Mouse (Mus musculus) embryonic stem cell, embryonic (primary cell): ENCODE measurements around the gene Pif1.

Source experiments
- CTCF ChIA-PET, 4 experiments: fragments of 300-600 bp in 2 of 4; fragments of 350-600 bp in 2 of 4; sonication (Branson Sonifier 250); formaldehyde crosslinking; loops; one replicate each; lab custom pipeline; 2022; ENCODE audit warnings: inconsistent platforms in 2 of 4; lab: Charles Lee
- POLR2A ChIA-PET, 4 experiments: fragments of 300-600 bp in 2 of 4; fragments of 350-600 bp in 2 of 4; sonication (Branson Sonifier 250); formaldehyde crosslinking; loops; one replicate each; lab custom pipeline; 2022; ENCODE audit warnings: antibody characterized with exemption in 4 of 4, inconsistent platforms in 1 of 4; lab: Charles Lee

Pif1 gene

GRCm38 (mm10) chr9:65630631-65631353, 43.8 kb downstream of the Pif1 start:
- POLR2A ChIA-PET, result interaction anchor here (0.6 to 23.9 kb wide), 51 partner anchors 9 to 1078 kb away, joined by 3 to 590 read pairs (median 5); partner anchors contain the start of genes Oaz2 (in 1 of the 4), Pif1 (in 1 of the 4), Plekho2 (in 1 of the 4) and Zfp609 (in 1 of the 4)
- CTCF ChIA-PET, result interaction anchor here (0.6 to 4.9 kb wide), 11 partner anchors 8 to 1754 kb away, joined by 3 to 35 read pairs (median 4); no protein-coding TSS in a partner anchor

DNA sequence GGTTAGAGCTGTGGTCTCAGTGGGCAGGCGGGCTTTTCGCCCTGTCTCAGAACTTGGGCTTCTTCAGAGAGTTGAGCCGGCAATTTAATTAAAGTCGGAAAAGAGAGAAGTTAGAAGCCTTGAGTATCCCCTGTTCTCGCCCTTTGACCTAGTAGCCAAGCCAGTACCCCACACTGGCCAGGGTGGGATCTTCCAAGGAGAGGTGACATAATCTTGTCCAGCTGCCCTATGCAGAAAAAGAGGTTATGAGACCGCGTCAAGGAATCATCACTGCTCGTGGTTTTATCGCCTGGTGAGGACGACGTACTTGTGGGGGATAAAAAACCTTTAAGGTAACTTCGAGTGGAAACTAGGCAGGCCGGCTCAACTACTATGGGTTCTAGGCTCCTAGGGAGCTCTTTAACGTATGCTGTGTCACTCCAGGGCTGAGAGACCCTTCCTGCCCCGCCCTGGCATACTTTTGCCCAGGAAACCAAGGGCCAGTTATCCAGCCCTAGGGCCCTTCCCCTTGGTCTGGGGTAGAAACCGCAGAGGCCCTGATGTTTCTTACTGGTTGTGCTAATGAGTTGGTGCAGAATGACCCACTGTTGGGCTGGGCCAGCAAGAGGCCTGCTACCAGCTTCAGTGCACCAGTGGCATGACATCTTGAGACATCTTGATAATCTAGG, 44.5 kb downstream of the Pif1 start:
- ChIA-PET CTCF (interaction anchor here in 3 of 4 experiments (0.9 to 4.9 kb wide), 9 partner anchors 9 to 38 kb away, joined by 3 to 35 read pairs (median 4); no protein-coding TSS in a partner anchor), POLR2A (interaction anchor here (0.6 to 23.9 kb wide), 37 partner anchors 8 to 1989 kb away, joined by 3 to 590 read pairs (median 5); partner anchors contain the start of genes Oaz2 (in 1 of the 4), Pif1 (in 1 of the 4) and Zfp609 (in 1 of the 4))

DNA sequence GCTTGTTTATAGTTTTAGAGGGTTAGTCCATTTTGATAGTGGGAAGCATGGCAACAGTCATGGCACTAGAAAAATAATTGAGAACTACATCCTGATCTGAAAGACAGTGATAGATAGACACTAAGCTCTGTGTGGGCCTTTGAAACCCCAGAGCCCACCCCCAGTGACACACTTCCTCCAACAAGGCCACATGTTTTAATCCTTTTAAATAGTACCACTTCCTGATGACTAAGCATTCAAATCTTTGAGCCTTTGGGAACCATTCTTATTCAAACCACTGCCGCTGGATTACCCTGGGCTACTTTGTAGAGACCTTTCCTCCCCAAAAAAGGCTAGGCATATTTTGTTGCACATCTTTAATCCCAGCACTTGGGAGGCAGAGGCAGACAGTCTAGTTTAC, 48.8 kb downstream of the Pif1 start:
- POLR2A ChIA-PET, result interaction anchor here (0.6 to 23.9 kb wide), 24 partner anchors 8 to 178 kb away, joined by 3 to 590 read pairs (median 6); partner anchors contain the start of gene Oaz2 (in 1 of the 4)
- CTCF ChIA-PET, result interaction anchor here in 2 of 4 experiments (1.0 to 1.9 kb wide), 3 partner anchors 28 to 48 kb away, joined by 4 to 5 read pairs (median 5); no protein-coding TSS in a partner anchor

DNA sequence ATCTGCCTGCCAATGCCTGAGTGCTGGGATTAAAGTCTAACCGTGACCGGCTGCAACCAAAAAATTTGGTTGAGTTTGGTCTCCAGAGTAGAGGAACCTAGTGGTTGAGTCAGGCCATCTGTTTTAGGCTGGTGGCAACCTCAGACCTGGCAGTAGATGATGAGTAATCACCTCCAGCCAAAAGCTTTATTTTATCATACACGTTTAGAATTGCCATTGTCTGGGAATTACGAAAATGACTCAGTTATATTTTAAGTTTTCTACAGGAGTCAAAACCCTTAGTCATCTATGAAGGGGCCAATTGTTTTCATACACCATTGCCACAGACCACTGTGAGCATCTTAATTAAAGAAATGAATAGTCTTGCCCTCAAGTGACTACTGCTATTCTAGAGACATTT, 50.0 kb downstream of the Pif1 start:
- POLR2A ChIA-PET, result interaction anchor here (0.6 to 23.9 kb wide), 25 partner anchors 7 to 488 kb away, joined by 3 to 590 read pairs (median 4); partner anchors contain the start of genes Oaz2 (in 1 of the 4) and Rbpms2 (in 1 of the 4)
- CTCF ChIA-PET, result interaction anchor here in 2 of 4 experiments (1.1 kb wide), 2 partner anchors 31 kb away, joined by 3 to 4 read pairs; no protein-coding TSS in a partner anchor

DNA sequence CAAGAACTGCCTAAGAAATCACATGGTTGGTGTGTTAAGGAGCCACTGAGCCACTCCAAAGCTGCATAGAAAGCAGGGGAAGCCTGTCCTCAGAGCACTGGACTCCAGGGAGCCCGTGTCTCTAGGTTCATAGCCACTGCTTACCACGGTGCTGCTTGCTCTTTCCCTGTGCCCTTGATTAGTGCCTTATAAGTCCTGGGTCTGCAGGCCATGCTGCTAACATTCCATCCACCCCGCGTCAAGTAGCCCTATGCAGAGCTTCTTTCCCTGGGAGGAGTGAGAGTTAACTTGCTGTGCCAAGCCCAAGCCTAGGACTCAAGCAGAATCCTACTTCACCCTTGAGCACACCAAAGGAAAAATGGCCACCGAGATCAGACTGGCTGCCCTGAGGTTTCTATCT, 52.1 kb downstream of the Pif1 start:
- ChIA-PET POLR2A (interaction anchor here in 2 of 4 experiments (0.7 to 23.9 kb wide), 16 partner anchors 8 to 61 kb away, joined by 3 to 590 read pairs (median 14); partner anchors contain the start of genes Rbpms2 (in 2 of the 2) and Oaz2 (in 1 of the 2)), CTCF (interaction anchor here in 2 of 4 experiments (0.6 to 1.9 kb wide), 5 partner anchors 8 to 260 kb away, joined by 3 to 9 read pairs (median 3); no protein-coding TSS in a partner anchor)

DNA sequence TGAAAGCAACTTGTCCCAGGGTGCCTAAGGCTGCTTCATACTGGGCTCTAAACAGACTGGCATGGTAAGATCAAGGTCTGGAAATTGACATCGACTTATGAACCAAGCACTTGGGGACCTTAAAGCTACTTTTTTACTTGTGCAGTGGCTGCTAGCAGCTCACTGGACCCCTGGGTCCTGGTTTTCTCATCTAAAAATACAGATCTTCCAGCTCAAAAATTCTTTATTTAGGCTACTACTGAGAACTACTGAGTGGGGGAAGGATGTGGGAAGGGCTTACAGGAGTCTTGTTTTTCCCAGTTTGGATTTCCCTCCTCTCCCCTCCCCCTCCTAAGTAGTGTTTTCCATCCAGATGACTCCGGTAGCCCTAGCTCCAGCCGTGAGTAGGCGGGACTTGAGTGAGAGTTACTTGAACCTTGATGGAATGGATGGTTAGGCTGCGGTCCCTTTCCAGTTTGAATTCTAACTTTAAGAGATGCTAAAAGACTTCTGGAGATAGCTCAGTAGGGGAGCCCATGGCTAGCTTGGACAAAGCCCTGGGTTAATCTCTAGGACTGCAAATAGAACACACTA, 54.0 kb downstream of the Pif1 start:
- POLR2A ChIA-PET, result interaction anchor here (0.6 to 23.9 kb wide), 77 partner anchors 9 to 1461 kb away, joined by 3 to 590 read pairs (median 5); partner anchors contain the start of genes Plekho2 (in 3 of the 4), Rbpms2 (in 2 of the 4), Mtfmt (in 1 of the 4) and Oaz2 (in 1 of the 4)
- CTCF ChIA-PET, result interaction anchor here (0.6 to 2.6 kb wide), 19 partner anchors 8 to 116 kb away, joined by 3 to 15 read pairs (median 4); no protein-coding TSS in a partner anchor

- CTCF ChIA-PET, result interaction anchor here in 3 of 4 experiments (0.6 to 2.6 kb wide), 15 partner anchors 9 to 116 kb away, joined by 3 to 15 read pairs (median 4); no protein-coding TSS in a partner anchor
- POLR2A ChIA-PET, result interaction anchor here (0.6 to 23.9 kb wide), 71 partner anchors 9 to 1462 kb away, joined by 3 to 590 read pairs (median 5); partner anchors contain the start of genes Rbpms2 (in 2 of the 4), Mtfmt (in 1 of the 4), Oaz2 (in 1 of the 4) and Pif1 (in 1 of the 4)
Measured at GRCm38 (mm10) chr9:65641446-65642052, 54.6 kb downstream of the Pif1 start.

- ChIA-PET POLR2A (interaction anchor here in 3 of 4 experiments (0.6 to 25.8 kb wide), 17 partner anchors 8 to 55 kb away, joined by 3 to 590 read pairs (median 5); partner anchors contain the start of genes Oaz2 (in 1 of the 3), Pif1 (in 1 of the 3) and Rbpms2 (in 1 of the 3)), CTCF (interaction anchor here in 1 of 4 experiments (1.9 to 3.4 kb wide), 2 partner anchors 22 to 36 kb away, joined by 5 to 18 read pairs; no protein-coding TSS in a partner anchor)
Measured at GRCm38 (mm10) chr9:65642546-65642945, 55.6 kb downstream of the Pif1 start.

- ChIA-PET CTCF (interaction anchor here in 3 of 4 experiments (0.6 to 3.4 kb wide), 6 partner anchors 17 to 145 kb away, joined by 4 to 18 read pairs (median 6); no protein-coding TSS in a partner anchor), POLR2A (interaction anchor here (0.6 to 25.8 kb wide), 31 partner anchors 8 to 1617 kb away, joined by 3 to 590 read pairs (median 5); partner anchors contain the start of genes Pif1 (in 1 of the 4) and Rbpms2 (in 1 of the 4))
Measured at GRCm38 (mm10) chr9:65644960-65645359, 58.0 kb downstream of the Pif1 start.
